Mouse (Mus musculus) retina, postnatal 1 day (tissue): ENCODE results near the gene Pyroxd2.

Source experiments
- DNase-seq: peaks from one replicate; pipeline ENCODE4 v3.0.0-alpha.2; 2012

Gene Pyroxd2

DNA sequence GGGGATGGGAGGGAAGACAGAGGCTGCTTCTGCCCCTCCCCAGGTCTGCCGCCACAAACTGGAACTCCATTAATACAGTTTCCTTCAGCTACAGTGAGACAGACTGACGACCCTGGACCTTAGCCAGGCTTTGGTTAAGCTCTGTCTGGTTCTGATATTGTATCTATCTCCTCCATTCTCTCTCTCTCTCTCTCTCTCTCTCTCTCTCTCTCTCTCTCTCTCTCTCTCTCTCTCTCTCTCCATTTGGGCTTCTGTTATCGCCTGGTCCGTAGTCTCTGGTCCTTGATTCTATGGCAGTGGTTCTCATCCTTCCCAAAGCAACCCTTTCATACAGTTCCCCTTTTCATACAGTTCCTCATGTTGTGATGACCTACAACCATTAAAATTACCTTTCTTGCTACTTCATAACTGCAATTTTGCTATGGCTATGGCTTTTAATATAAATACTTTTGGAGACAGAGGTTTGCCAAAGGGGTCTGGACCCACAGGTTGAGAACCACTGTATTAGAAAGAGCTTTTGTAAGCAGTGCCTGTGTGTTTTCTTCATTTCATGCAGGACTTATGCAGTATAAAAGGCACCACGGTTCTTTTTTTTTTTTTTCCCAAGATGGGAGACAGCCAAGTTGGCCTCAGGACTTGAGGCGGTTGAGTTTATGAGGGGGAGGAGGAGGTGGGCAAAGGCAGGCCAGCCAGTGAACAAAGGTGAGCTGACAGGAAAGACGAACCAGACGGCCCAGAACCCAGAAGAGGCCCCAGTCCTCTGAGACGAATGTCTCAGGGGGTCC, 7.3 kb downstream of the Pyroxd2 start:
- no peak for DNase-seq

DNA sequence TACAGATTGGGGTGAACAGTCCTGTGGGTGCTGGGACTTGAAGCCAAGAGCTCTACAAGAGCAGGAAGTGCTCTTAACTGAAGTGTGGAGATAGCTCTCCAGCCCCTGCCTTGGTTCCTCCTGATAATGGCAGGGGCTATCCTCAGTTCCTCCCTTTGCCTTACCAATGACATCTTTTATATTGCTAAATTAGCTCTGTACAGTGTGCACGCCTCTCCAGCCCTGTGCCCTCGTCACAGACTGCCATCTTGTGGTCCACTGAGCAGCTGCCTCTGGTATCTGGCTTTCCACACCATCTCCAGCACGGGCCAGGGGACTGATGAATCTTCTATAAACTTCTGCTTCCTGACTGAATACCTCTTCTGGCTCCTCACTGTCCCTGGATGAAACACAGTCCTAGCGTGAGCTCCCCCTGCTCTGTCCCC, 8.4 kb downstream of the Pyroxd2 start:
- DNase-seq: peak; percentile 73

DNA sequence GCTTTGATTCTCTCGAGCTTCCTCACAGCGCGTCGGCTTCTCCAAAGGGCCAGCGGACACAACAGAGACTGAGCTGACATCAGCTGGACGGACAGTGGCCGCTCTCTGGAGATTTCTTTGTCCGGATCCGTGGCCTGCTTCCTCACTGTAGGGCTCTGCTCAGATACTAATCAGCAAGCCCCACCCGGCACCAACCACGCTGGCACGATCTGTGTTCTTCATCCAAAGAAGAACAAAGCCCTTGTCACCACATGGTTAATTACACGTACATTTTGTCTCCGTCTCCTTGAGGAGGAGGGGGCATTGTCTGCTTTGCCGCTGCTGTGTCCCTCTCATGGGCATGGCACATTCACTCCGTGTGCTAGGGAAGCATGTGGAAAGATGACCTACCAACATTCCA, 9.3 kb downstream of the Pyroxd2 start:
- DNase-seq: peak; percentile 71

DNA sequence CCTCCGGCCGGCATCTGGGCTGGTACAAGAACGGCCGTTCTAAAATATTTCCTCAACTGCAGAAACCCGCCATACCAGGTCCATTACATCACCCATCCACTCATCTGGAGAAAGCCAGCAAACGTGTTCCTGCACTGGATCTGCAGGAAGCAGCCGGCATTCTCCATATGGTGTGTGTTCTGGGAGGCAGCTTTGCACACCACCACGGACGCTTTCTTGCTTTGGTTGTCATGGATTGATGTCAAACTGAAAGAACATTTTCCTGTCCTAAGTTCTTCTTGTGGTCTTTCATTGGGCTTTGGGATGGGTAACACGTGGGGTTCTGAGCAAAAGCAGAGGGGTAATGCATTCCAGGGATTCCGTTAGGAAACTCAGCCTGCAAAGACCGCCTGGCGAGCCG, 10.7 kb downstream of the Pyroxd2 start:
- DNase-seq: no peak

- DNase-seq: no peak
Measured at GRCm38 (mm10) chr19:42740163-42740899, 12.2 kb downstream of the Pyroxd2 start.

DNA sequence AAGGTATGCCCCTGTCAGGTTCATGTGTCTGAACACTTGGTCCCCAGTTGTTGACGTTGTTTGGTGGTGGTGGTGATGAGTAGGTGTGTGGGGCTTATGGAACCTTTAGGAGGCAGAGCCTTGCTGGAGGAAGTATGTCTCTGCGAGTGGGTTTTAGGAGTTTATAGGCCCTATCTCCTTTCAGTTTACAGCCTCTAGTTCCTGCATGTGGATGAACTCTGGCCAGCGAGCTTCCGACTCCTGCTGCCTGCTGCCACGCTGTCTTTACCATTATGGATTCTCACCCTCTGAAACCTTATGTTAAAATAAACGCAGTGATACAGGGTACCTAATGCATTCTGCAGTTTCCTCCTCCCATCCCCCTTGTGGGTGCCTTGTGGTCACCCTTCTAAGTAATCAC, 12.8 kb downstream of the Pyroxd2 start:
- DNase-seq: no peak

DNA sequence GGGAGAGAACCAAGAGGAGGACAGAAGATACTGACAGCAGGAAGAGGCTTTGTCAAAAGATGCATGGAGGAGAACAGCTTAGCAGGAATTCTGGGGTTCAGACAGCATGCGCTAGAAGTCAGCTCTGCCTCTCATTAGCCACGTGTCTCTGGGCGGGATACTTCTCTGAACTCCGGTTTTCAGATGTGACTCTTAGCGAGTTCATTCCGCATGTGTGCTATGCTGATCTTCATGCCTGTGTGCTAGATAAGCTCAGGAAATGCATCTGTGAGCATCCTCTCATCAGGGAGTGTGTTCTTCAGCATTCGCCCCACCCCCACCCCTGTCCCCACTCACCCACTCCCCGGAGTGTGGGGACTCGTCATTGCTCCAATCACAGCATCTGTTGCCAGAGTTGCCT, 14.8 kb downstream of the Pyroxd2 start:
- DNase-seq: no peak

GRCm38 (mm10) chr19:42734982-42735381, 17.6 kb downstream of the Pyroxd2 start:
- no peak for DNase-seq

- peak; percentile 35 for DNase-seq
Measured at GRCm38 (mm10) chr19:42727424-42727823, 25.2 kb downstream of the Pyroxd2 start.

DNA sequence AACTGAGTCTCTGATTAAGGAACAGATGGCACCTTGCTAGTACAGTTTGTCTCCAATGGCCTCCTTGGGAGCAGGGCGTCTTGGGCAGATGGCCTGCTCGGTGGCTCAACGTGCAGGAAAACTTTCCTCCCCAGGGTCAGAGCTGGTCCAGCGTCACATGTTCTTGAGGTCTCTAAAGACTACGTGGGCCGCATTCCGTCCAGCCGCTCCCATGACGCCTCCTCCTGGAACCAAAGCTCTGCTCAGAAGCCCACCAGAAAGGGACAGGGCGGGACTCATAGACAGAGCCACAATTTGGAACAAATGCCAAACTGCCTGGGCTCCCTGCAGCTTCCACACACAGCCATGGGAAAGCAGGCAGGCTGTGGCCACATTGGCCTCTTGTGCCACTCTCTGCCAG, 25.8 kb downstream of the Pyroxd2 start:
- no peak for DNase-seq

DNA sequence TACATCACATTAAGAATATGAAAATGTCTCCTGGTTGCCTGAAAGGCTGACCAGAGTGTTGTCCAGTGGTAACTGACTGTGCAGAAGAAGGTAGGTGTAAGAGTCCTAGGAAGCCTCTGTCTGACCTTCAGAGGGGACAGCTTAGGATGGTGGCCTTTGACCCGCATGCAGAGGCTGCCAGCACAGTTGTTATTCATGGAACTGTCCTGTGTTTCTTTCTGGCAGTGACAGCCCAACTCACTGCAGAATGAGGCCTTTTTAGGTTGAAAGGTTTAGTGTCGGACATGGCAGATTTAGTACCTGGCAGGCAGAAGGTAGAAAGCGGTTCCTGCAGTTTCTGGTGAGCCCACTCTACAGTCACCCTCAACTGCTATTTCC, 26.6 kb downstream of the Pyroxd2 start:
- DNase-seq: no peak

DNA sequence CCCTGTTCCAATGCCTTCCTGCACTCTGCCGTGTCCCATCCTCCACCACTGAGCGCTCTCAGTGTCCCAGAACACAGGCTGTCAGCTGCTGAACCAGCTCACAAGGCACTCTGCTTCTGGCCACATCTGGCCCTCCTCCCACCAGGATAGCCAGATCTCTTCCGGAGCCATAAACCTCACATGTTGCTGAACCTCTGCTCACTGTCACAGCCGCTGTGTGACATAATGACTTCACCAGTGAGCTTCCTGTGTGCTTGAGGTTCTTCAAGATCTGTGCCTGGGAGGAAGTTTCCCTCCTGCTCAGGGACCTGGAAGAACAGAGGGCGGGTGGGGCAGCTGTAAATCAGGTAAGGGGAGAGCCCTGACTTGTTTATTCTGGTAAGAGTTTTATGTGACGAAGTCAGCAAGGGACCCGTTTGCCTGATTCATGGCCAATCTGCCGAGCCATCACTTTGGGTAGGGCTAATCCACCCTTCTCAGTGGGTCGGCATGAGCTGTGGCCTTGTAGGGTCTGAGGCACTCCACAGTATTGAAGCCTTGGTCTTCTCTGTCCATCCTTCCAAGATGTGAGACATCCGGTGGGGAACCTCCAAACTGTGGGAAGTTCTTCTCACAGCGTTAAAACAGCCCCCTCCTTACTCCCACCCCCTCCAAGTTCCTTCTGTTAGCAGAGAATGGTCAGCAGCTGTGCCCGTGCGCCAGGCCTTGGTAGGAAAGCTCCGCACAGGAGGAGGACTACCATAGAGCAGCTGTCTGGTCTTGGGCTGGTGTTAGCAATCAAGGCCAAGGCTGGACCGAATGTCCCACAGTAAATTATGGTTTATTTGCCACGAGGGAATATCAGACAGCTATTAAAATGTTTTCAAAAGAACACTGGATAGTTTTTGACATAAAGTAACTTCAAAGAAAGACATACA, 27.3 kb downstream of the Pyroxd2 start:
- no peak for DNase-seq

DNA sequence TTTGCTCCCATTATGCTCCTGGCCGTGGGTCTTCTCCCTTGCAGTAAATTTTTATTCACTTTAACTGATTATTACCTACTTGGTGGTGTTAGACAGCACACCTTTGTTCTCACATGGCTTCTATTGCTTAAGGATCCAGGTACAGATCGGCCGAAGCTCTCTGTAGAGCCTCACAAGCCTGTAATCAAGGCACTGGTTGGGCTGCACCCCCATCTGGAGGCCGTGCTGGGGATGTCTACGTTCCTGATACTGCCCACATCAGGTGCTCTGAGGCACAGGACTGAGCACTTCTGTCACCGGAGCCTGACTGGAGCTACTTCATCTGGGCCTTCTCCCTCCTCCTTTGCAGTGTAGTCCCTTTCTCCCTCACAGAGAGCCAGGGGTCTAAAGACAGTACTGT, 29.3 kb downstream of the Pyroxd2 start:
- no peak for DNase-seq

DNA sequence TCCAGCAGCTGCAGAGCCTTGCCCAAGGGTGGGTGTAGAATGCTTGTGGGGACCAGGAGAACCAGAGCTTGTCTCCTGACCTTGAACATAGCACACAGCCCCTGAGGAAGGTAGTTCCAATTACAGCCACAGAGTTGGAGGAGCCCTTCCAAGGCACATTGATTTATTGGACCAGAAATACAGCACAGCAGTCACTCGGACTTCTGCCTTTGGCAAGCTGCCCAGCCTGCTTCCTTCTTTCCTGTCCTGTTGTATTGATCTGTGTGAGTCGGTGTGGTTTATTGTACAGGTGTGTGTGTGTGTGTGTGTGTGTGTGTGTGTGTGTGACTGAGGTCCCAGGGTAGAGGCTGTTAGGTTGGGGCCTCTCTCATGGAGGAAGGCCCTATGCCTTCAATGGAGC, 30.1 kb downstream of the Pyroxd2 start:
- DNase-seq: no peak

GRCm38 (mm10) chr19:42718101-42718500, 34.5 kb downstream of the Pyroxd2 start:
- DNase-seq: no peak

GRCm38 (mm10) chr19:42717668-42718067, 34.9 kb downstream of the Pyroxd2 start:
- DNase-seq: no peak

- no peak for DNase-seq
Measured at GRCm38 (mm10) chr19:42716507-42716906, 36.1 kb downstream of the Pyroxd2 start.

DNA sequence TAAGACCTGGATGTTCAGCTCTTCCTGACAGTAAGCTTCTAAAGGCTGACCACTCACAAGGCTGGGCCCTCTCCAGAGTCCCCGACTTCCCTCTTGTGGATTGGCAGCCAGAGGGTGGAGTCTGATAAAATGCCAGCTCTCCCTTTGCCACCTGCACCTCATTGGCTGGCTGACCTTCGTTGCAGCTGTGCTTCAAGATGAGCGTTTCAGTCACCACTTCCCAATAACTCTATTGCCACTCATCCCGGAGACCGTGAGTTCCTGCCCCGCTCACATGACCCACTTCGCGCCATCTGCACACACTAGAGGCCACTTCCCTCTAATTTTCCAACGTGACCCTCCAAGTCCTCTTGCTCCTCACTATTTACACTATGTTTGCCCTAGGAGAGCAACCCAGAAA, 38.8 kb downstream of the Pyroxd2 start:
- no peak for DNase-seq

DNA sequence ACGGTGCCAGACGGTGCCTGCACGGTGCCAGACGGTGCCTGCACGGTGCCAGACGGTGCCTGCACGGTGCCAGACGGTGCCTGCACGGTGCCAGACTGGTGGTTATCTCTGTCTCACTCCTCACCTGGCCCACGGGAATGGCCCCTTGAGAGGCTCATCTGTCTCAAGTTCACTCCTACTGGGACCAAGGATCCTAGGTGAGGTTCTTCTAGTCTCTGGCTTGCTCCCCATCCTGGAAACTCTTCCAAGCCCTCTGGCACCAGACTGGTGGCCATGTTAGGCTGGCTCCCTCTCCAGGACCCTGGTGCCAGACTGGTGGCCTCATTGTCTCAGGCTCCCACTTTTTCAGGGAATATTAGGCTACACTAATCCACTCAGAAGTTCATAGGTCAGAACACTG, 53.1 kb downstream of the Pyroxd2 start:
- DNase-seq: no peak

DNA sequence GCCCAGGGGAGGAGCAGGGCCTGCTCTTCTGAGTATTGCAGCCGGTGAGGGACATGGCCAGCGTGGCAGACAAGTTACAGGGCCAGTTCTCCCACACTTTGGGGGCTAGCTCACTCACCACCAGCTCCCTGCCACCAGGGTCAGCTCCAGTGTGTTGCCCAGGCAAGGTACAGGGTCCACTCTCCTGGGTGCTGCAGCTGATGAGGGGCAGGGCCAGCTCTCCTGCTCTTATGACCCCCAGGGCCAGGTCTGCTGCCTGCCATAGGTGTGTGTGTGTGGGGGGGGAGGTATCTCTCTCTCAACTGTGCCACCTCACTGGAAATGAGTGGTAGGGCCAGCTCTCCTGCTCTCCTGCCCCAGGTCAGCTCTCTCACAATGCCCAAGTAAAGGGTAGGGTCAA, 54.0 kb downstream of the Pyroxd2 start:
- no peak for DNase-seq

DNA sequence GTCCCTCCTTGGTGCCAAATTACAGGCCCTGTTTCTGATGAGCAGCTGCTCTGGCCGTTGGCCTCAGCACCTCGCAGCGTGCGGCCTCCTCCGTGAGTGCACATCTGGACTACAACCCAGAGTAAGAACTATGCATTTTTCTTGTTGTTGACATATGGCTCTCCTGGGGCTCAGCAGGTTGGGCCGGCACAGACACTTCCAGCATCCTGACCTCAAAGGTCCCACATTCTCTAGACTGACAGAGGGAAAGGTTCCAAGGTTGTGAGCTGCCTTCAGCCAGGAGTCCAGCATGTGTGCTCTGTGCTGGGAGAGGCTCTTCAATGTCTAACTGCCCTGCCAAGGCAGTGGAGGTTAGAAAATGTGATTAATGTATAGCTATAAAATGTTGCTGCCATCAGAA, 55.2 kb downstream of the Pyroxd2 start:
- DNase-seq: no peak

DNA sequence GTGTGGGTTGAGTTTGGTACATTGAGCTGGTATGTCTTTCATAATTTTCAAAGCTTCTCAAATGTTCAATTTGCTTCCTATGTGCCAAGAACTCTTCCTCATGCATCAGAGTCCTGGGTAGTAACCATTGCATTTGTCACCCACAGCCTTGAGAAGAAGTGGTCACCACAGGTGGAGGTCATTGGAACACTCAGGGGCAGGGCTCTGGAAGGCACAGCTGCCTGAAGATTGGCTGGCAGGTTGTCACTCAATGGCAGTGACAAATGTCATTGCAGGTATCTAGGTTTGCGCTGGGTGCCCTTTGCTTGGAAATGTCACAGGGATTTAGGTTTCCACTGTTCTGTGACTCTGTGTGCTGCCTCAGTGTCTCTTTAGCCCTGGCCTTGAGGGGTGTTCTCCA, 62.3 kb downstream of the Pyroxd2 start:
- DNase-seq: no peak

- no peak for DNase-seq
Measured at GRCm38 (mm10) chr19:42689786-42690185, 62.8 kb downstream of the Pyroxd2 start.
